Mouse (Mus musculus) kidney, adult 8-10 months (tissue): ENCODE measurements around the gene Klk1b1.
"Not testable (repeated sequence)": the region's sequence is repeated elsewhere in the genome, so short reads cannot be mapped to it uniquely, and the experiment has no call there.

Experiments
- DNase-seq, 2 experiments: peaks; one replicate each; pipeline ENCODE4 v3.0.0; 2022

Gene Klk1b1

DNA sequence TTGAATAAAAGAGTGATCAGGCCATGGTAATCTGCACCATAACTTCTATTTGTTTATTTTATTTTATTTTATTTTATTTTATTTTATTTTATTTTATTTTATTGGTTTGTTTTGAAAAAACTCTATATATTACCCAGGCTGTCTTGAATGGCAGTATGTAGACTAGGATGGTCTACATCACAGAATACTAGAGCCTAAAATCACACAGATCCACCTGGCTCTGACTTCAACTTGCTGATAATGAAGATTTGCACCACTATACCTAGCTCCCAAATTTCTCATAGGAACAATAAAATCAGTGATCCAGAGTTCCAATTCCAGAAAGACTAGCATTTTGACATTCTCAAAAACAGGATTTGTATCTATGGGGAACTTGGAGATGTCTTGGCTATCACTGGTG is 45.3 kb downstream of the Klk1b1 start, which contains the start of gene Klk1b26:
Gene Klk1b26 (plus strand): TSS at position 301 of the 400 bp plus-strand sequence.
- not testable (repeated sequence) for DNase-seq

DNA sequence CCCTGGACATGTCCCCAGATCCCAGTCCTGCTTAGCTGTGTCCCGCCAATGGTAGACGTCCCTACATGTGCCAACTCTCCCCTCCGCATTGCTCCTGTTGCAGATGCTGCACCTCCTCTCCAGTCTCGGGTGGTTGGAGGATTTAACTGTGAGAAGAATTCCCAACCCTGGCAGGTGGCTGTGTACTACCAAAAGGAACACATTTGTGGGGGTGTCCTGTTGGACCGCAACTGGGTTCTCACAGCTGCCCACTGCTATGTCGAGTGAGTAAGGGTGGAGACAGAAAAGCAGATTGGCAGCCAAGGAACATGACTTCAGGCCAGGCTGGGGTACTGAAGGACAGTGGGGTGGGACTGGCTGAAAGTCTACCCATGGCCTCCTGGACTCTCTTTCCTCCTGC is 48.1 kb downstream of the Klk1b1 start:
- not testable (repeated sequence) for DNase-seq

DNA sequence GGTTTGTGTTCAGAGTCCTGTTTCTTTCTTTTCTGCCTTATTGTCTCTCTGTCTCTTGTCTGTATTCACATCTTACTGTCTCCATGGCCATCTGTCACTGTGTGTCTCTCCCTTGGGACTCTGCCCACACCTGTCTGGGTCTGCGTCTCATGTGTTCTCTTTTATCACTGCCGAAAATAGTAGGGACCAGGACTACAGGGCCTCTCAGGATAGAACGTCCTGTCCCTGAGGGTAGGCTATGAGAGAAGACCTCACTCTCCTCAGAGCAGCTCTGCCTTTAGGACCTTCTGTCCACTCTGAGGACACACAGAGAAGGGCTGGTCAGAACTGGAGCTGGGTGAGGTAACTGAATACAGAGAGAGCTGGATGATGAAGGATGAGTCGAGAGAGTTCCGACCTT is 48.5 kb downstream of the Klk1b1 start:
- no peak for DNase-seq
